8 mouse cellular contexts compared by ENCODE assay signal in genomic region chr10:45098751-45099150, GRCm38 (mm10). TPM values are rescaled to one million over a fixed set of nuclear protein-coding genes. Genes with fewer than 3 reads are reported as not detected.
DNase-seq lines count a peak whose midpoint lies in the region; ATAC-seq and TF ChIP-seq lines count a peak whose summit lies in the region.
"Had no signal": no experiment of that assay in that cellular context is flagged by ENCODE, and none has a peak within 500 bp of the region (broad histone marks: within the 10 kb centered on the region; RNA-seq: fewer than 3 reads in every experiment).

No protein-coding gene starts in this region.

- H3K9ac ChIP-seq in intestine, postnatal 0 days (ENCODE audit: low read depth, low read length) = no peak overlapping the region
- no peak overlapping the region for H3K9ac ChIP-seq in intestine, embryonic 15.5 days
- no peak overlapping the region for H3K9ac ChIP-seq in MEL (ENCODE audit: control insufficient read depth, low read depth, low read length, poor library complexity, severe bottlenecking)
- H3K9ac ChIP-seq: embryonic facial prominence, embryonic 12.5 days had no signal

- TF ChIP-seq EP300 in MEL (IDR thresholded peaks at IDR 0.05; ENCODE audit: low read depth in 1 of 2, low read length in 2 of 2) = no peak

- TF ChIP-seq CTCF in intestine, postnatal 0 days (IDR thresholded peaks at IDR 0.05; ENCODE audit: low read depth) = peak; percentile 58
- TF ChIP-seq CTCF in MEL (IDR thresholded peaks at IDR 0.05 in 2 of 3, conservative IDR thresholded peaks at IDR 0.05 in 1 of 3; ENCODE audit: control insufficient read depth in 1 of 3, insufficient read depth in 1 of 3, low read depth in 2 of 3, low read length in 3 of 3, poor library complexity in 1 of 3, severe bottlenecking in 1 of 3) = peak in 1 of 3 experiments; percentile 27; a peak in 1 of 6 replicates

- H3K4me1 ChIP-seq in intestine, postnatal 0 days (replicated peaks; ENCODE audit: control insufficient read depth, insufficient read depth, low read length) = no peaks in the 10 kb centered on the region
- H3K4me1 ChIP-seq in intestine, embryonic 15.5 days (replicated peaks) = no peaks in the 10 kb centered on the region
- no peaks in the 10 kb centered on the region for H3K4me1 ChIP-seq in MEL (ENCODE audit: control insufficient read depth in 1 of 2, insufficient read depth in 2 of 2, low read length in 2 of 2)
- H3K4me1 ChIP-seq: embryonic facial prominence, embryonic 12.5 days had no signal

- TF ChIP-seq POLR2A in MEL (IDR thresholded peaks at IDR 0.05; ENCODE audit: control insufficient read depth in 1 of 2, insufficient read depth in 1 of 2, low read depth in 1 of 2, low read length in 2 of 2, poor library complexity in 1 of 2) = no peak

- H3K27me3 ChIP-seq in intestine, postnatal 0 days (replicated peaks; ENCODE audit: control insufficient read depth, insufficient read depth, low read length) = no peaks in the 10 kb centered on the region
- H3K27me3 ChIP-seq in intestine, embryonic 15.5 days (replicated peaks) = no peaks in the 10 kb centered on the region
- H3K27me3 ChIP-seq in MEL (ENCODE audit: control insufficient read depth in 1 of 2, insufficient read depth in 2 of 2, low read length in 2 of 2) = no peaks in the 10 kb centered on the region
- H3K27me3 ChIP-seq: embryonic facial prominence, embryonic 12.5 days had no signal

- H3K36me3 ChIP-seq in intestine, postnatal 0 days (ENCODE audit: control insufficient read depth, insufficient read depth) = peaks cover 39% of the 10 kb centered on the region
- peaks cover 14% of the 10 kb centered on the region for H3K36me3 ChIP-seq in intestine, embryonic 15.5 days
- peaks cover 0 to 32% of the 10 kb centered on the region in 2 experiments; a peak in 2 of 4 replicates for H3K36me3 ChIP-seq in MEL (ENCODE audit: control insufficient read depth in 1 of 2, insufficient read depth in 2 of 2, low read length in 2 of 2)

- ATAC-seq in intestine, postnatal 0 days = no peak
- no peak for ATAC-seq in intestine, embryonic 15.5 days
- ATAC-seq in erythroid progenitor cell, adult 5-6 weeks (replicated peaks; ENCODE audit: low FRiP score, poor library complexity, severe bottlenecking) = no peak

- H3K4me2 ChIP-seq in intestine, postnatal 0 days (replicated peaks; ENCODE audit: low read depth) = no peak overlapping the region
- H3K4me2 ChIP-seq in intestine, embryonic 15.5 days (replicated peaks) = no peak overlapping the region
- H3K4me2 ChIP-seq: embryonic facial prominence, embryonic 12.5 days had no signal

- H3K79me2 ChIP-seq in MEL (ENCODE audit: control insufficient read depth, insufficient read depth, low read length, poor library complexity) = no peaks in the 10 kb centered on the region

- WGBS in intestine, postnatal 0 days = 94% methylated on average over 2 of the region's 2 CpGs
- 95% methylated on average over 2 of the region's 2 CpGs for WGBS in intestine, embryonic 15.5 days

- TF ChIP-seq RAD21 in MEL (IDR thresholded peaks at IDR 0.05; ENCODE audit: low read depth, low read length) = no peak; the same call in 1 of the 2 replicates

- H3K9me3 ChIP-seq in intestine, postnatal 0 days (ENCODE audit: control insufficient read depth) = no peaks in the 10 kb centered on the region
- no peaks in the 10 kb centered on the region for H3K9me3 ChIP-seq in intestine, embryonic 15.5 days
- no peaks in the 10 kb centered on the region for H3K9me3 ChIP-seq in MEL (replicated peaks; ENCODE audit: insufficient read depth, low read length)
- H3K9me3 ChIP-seq: embryonic facial prominence, embryonic 12.5 days had no signal

- no peak overlapping the region for H3K27ac ChIP-seq in intestine, postnatal 0 days (ENCODE audit: low read depth, low read length)
- H3K27ac ChIP-seq in intestine, embryonic 15.5 days = no peak overlapping the region
- H3K27ac ChIP-seq in MEL (ENCODE audit: control insufficient read depth, low read depth, low read length) = no peak overlapping the region
- H3K27ac ChIP-seq: embryonic facial prominence, embryonic 12.5 days had no signal

- H3K4me3 ChIP-seq in intestine, postnatal 0 days (ENCODE audit: low read depth, low read length) = no peak overlapping the region
- H3K4me3 ChIP-seq in intestine, embryonic 15.5 days (replicated peaks) = no peak overlapping the region
- no peak overlapping the region for H3K4me3 ChIP-seq in MEL (ENCODE audit: control insufficient read depth in 1 of 2, insufficient read depth in 1 of 2, low read depth in 2 of 2, low read length in 2 of 2)
- H3K4me3 ChIP-seq: embryonic facial prominence, embryonic 12.5 days had no signal

- peak; percentile 80 to 83 for DNase-seq in B cell, adult 2 months
- peak; percentile 16 for DNase-seq in MEL (ENCODE audit: low read depth, low spot score)
- peak; percentile 64 for DNase-seq in kidney, postnatal 10 days
- peak; percentile 74 for DNase-seq in right cerebral cortex, postnatal 4 days

TF ChIP-seq in MEL, 35 proteins besides CTCF, POLR2A, EP300 and RAD21:
- TF ChIP-seq NRF1 (IDR thresholded peaks at IDR 0.05; ENCODE audit: insufficient read depth, low read depth, low read length, poor library complexity, severe bottlenecking) = no peak
- TF ChIP-seq ZNF384 (IDR thresholded peaks at IDR 0.05; ENCODE audit: low read depth, low read length) = no peak
- TF ChIP-seq MYB (IDR thresholded peaks at IDR 0.05; ENCODE audit: low read depth, low read length) = no peak
- TF ChIP-seq SMC3 (IDR thresholded peaks at IDR 0.05; ENCODE audit: low read depth, low read length) = no peak
- no peak for TF ChIP-seq POLR2AphosphoS5 (IDR thresholded peaks at IDR 0.05; ENCODE audit: borderline replicate concordance, low read depth, low read length)
- no peak for TF ChIP-seq MYC (IDR thresholded peaks at IDR 0.05; ENCODE audit: low read depth, low read length)
- no peak for TF ChIP-seq JUND (IDR thresholded peaks at IDR 0.05; ENCODE audit: low read depth, low read length)
- no peak for TF ChIP-seq ZMIZ1 (IDR thresholded peaks at IDR 0.05; ENCODE audit: low read depth, low read length)
- TF ChIP-seq TAL1 (IDR thresholded peaks at IDR 0.05; ENCODE audit: low read length) = no peak
- no peak for TF ChIP-seq NELFE (IDR thresholded peaks at IDR 0.05; ENCODE audit: low read depth, low read length)

RNA-seq across cellular contexts. Expression of gene Prep, which starts 31.7 kb away (rescaled TPM):
- polyA plus RNA-seq in intestine, postnatal 0 days (2015; fragmentation: Nextera tagmentation; extraction: Ambion mirVana) = 6.8 and 7.0 TPM in 2 replicates
- polyA plus RNA-seq in intestine, embryonic 15.5 days (2015; fragmentation: Nextera tagmentation; extraction: Ambion mirVana) = 24.5 and 25.4 TPM in 2 replicates
- total RNA-seq in MEL (2012; rRNA removed) = 12.0 and 12.3 TPM in 2 replicates
- polyA plus RNA-seq in MEL (2012; ENCODE audit: insufficient read depth in 1 of 2, insufficient read length in 2 of 2, low read depth in 1 of 2, low replicate concordance in 2 of 2, missing spikeins in 1 of 2) = 10 to 100 TPM in 1 of 2 experiments, not detected in 1; 24.4 TPM
- 1.1 and 2.9 TPM in 2 replicates for total RNA-seq in erythroid progenitor cell, adult 5-6 weeks (2015; ENCODE audit: low replicate concordance)
- 1.8 and 2.3 TPM in 2 replicates for total RNA-seq in erythroid progenitor cell, adult 5-6 weeks (2017; ENCODE audit: low replicate concordance)

Comparison
In these comparisons a context has a peak if more than half of its experiments do, and no peak if none do; other contexts are left out.
1. DNase-seq: peak in every context shown above with its lines; median percentile 82 in B cell, adult 2 months; 74 in right cerebral cortex, postnatal 4 days; 64 in kidney, postnatal 10 days; 16 in MEL.